Mouse (Mus musculus) C2C12 (cell line): ENCODE results near the gene F2rl2. TPM values are rescaled to one million over a fixed set of nuclear protein-coding genes. Genes with fewer than 3 reads are reported as not detected.

Source experiments
- H3K27me3 ChIP-seq: one replicate; pipeline ENCODE4 v1.6.1; 2011; ENCODE audit not compliant: control insufficient read depth, insufficient read depth, insufficient read length
- H3K36me3 ChIP-seq: one replicate; pipeline ENCODE4 v1.6.1; 2011; ENCODE audit not compliant: control insufficient read depth, insufficient read depth
- H3K4me3 ChIP-seq: one replicate; pipeline ENCODE4 v1.5.1; 2011; ENCODE audit warnings: mild to moderate bottlenecking, control low read depth; ENCODE audit not compliant: poor library complexity, insufficient read depth, severe bottlenecking
- H3K79me2 ChIP-seq: one replicate; pipeline ENCODE4 v1.6.1; 2011; ENCODE audit not compliant: control insufficient read depth, insufficient read depth
- H3K79me3 ChIP-seq: one replicate; pipeline ENCODE4 v1.6.1; 2011; ENCODE audit warnings: low read depth, control low read depth
- H3ac ChIP-seq: one replicate; pipeline ENCODE3; 2011; ENCODE audit warnings: low read depth; ENCODE audit not compliant: control insufficient read depth, insufficient read length
- CEBPB ChIP-seq: IDR thresholded peaks from one replicate; pipeline ENCODE4 v1.6.1; 2011; ENCODE audit warnings: low read depth, mild to moderate bottlenecking, control low read depth, moderate library complexity
- CTCF ChIP-seq: IDR thresholded peaks from one replicate; pipeline ENCODE4 v1.5.1; 2011; ENCODE audit not compliant: control insufficient read depth, insufficient read depth, insufficient read length
- FOSL1 ChIP-seq: IDR thresholded peaks from one replicate; pipeline ENCODE4 v1.8.0; 2011; ENCODE audit warnings: mild to moderate bottlenecking, low read length; ENCODE audit not compliant: poor library complexity, insufficient read depth, severe bottlenecking
- MAX ChIP-seq: IDR thresholded peaks from one replicate; pipeline ENCODE4 v1.6.1; 2011; ENCODE audit warnings: mild to moderate bottlenecking, control low read depth
- MYOD1 ChIP-seq: IDR thresholded peaks from one replicate; pipeline ENCODE4 v1.6.1; 2011; ENCODE audit warnings: low read depth; ENCODE audit not compliant: control insufficient read depth, insufficient read length
- MYOG ChIP-seq: IDR thresholded peaks from one replicate; pipeline ENCODE4 v1.6.1; 2011; ENCODE audit not compliant: control insufficient read depth, insufficient read length; ENCODE audit errors: extremely low read depth
- USF1 ChIP-seq: IDR thresholded peaks from one replicate; pipeline ENCODE4 v1.6.1; 2011; ENCODE audit warnings: low read depth, mild to moderate bottlenecking, control low read depth, moderate library complexity
- polyA plus RNA-seq: library from polyadenylated mRNA; unstranded; fragments of >200 nt; fragmentation: generic; extraction: Trizol; gene quantifications from one replicate; pipeline ENCODE4 v1.2.1, GENCODE M21; 2012; ENCODE audit warnings: missing spikeins

F2rl2 gene
- polyA plus RNA-seq, 1 experiment: 0.50 TPM

GRCm38 (mm10) chr13:95712570-95713268 is 16.1 kb downstream of the F2rl2 start:
- no peaks in the 10 kb centered on the region for H3K79me3 ChIP-seq
- H3K36me3 ChIP-seq: no peaks in the 10 kb centered on the region
- no peaks in the 10 kb centered on the region for H3K27me3 ChIP-seq
- H3ac ChIP-seq: no peak overlapping the region
- TF ChIP-seq MYOG: no peak
- no peak for TF ChIP-seq CEBPB
- no peak for TF ChIP-seq MYOD1
- no peak overlapping the region for H3K4me3 ChIP-seq
- no peaks in the 10 kb centered on the region for H3K79me2 ChIP-seq

DNA sequence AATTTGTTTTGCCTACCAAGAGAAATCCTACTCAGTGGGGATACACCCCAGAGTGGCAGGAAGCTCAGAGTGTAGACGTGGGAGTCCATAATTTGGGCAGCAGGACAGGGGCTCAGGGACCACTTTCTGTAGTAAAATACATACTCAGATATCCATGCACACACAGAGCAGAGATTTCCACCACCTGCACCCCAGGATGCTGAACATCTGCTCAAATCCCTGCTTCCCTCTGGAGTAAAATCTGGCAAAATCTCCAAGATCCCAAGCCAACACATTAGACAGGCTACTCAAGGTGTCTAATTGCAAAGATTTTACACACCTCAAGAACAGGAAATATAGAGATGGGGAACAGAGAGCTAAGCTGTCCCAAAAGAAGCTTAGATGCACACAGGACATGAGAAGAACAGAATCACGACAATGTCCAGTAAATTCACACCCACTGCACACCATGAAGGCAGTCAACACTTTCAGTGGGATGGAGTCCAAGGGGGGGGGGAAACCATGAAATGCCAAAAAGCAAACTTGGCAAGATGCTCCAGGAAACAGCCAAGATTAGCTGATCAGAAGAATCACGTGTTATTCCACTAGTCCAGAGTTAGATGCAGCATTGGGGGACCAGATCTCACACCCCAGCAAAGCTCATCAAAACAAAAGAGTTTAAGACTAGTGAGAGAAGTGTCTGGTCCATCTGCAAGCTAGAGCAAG is 17.8 kb downstream of the F2rl2 start:
- H3K4me3 ChIP-seq: no peak overlapping the region
- H3K27me3 ChIP-seq: no peaks in the 10 kb centered on the region
- TF ChIP-seq CTCF (no peak), USF1 (no peak), MYOD1 (no peak), CEBPB (no peak), FOSL1 (no peak), MYOG (no peak)

DNA sequence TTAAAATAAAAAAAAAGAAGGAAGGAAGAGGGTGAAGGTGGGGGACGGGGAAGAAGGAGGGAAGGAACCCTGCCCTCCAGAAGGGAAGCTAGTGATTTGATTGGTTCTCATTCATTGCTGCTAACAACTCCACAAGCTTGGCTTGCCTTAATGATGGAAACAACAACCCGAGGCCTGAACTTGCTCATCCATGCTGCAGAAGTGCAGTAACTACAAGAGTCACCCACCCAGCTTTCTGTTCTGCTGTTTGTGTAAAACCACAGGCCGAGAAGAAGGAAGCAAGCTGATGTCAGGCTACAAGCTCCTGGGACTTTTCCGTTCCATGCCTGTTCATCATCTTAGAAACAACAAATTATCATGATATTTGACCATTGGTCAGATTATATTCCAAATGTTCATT is 18.7 kb downstream of the F2rl2 start:
- H3K27me3 ChIP-seq: no peaks in the 10 kb centered on the region
- TF ChIP-seq CEBPB (no peak), CTCF (no peak), MYOG (no peak), USF1 (no peak), MAX (no peak), MYOD1 (no peak), FOSL1 (no peak)

More for the DNA sequence above, 17.8 kb downstream of the F2rl2 start:
- Histone ChIP-seq H3K36me3 (no peaks in the 10 kb centered on the region), H3ac (no peak overlapping the region), H3K79me3 (no peaks in the 10 kb centered on the region), H3K79me2 (no peaks in the 10 kb centered on the region)

GRCm38 (mm10) chr13:95719320-95720232 is 22.9 kb downstream of the F2rl2 start:
- TF ChIP-seq MAX (no peak), USF1 (no peak), MYOG (no peak), CEBPB (no peak), MYOD1 (no peak), FOSL1 (no peak), CTCF (peak; percentile 34)
- H3K4me3 ChIP-seq: no peak overlapping the region
- no peaks in the 10 kb centered on the region for H3K36me3 ChIP-seq
- no peaks in the 10 kb centered on the region for H3K27me3 ChIP-seq
- H3K79me3 ChIP-seq: no peaks in the 10 kb centered on the region
- no peaks in the 10 kb centered on the region for H3K79me2 ChIP-seq
- no peak overlapping the region for H3ac ChIP-seq

More for the DNA sequence above, 18.7 kb downstream of the F2rl2 start:
- Histone ChIP-seq H3K36me3 (no peaks in the 10 kb centered on the region), H3K4me3 (no peak overlapping the region), H3ac (no peak overlapping the region), H3K79me3 (no peaks in the 10 kb centered on the region), H3K79me2 (no peaks in the 10 kb centered on the region)

DNA sequence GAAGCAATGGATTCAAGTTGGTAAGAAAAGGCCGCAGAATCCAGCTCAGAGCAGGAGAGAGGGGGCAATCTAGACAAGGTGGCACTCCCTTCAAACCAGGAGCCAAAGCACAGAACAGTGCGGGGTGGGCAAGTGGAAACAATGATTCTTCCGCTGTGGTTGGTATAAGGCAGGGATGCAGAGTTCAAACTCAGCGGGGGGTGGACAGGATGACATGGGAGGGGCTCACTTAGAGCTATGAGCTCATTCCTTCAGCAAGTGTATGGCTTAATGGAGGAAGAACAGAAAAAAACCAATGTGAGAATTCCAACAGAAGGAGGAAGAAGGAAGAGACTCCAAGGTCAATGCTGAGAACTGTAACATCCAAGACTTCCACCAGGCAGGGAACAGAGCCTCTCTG is 33.8 kb downstream of the F2rl2 start:
- H3ac ChIP-seq: no peak overlapping the region
- no peaks in the 10 kb centered on the region for H3K27me3 ChIP-seq
- no peaks in the 10 kb centered on the region for H3K79me2 ChIP-seq
- no peak for TF ChIP-seq CEBPB
- no peak for TF ChIP-seq CTCF
- no peak for TF ChIP-seq FOSL1
- TF ChIP-seq USF1: no peak
- no peak for TF ChIP-seq MYOG
- TF ChIP-seq MAX: no peak
- TF ChIP-seq MYOD1: no peak
- H3K79me3 ChIP-seq: no peaks in the 10 kb centered on the region
- H3K4me3 ChIP-seq: no peak overlapping the region
- no peaks in the 10 kb centered on the region for H3K36me3 ChIP-seq
